Mouse (Mus musculus): ENCODE results near the gene Rabggta. TPM values are rescaled to one million over a fixed set of nuclear protein-coding genes. Genes with fewer than 3 reads are reported as not detected.

The Rabggta gene
- polyA plus RNA-seq (2014; fragmentation: Illumina TruSeq; extraction: RNeasy Lipid Tissue Mini Kit (QIAGEN cat#74804); ENCODE audit: low read depth, low replicate concordance), result 15.7 TPM

GRCm38 (mm10) chr14:55721700-55722437 lies at the start of gene Rabggta:
Rabggta (minus strand) TSS chr14:55722263.

GRCm38 (mm10) chr14:55765696-55766095 lies 43.6 kb upstream of the Rabggta start, which contains the start of gene Ltb4r1:
Ltb4r1 (plus strand) TSS chr14:55765962.

GRCm38 (mm10) chr14:55761163-55761562 lies 39.1 kb upstream of the Rabggta start, which contains the start of gene Ltb4r2:
Ltb4r2 (plus strand) TSS chr14:55761428.

GRCm38 (mm10) chr14:55758363-55758784 lies 36.3 kb upstream of the Rabggta start, which contains the start of gene Cideb:
Cideb (minus strand) TSS chr14:55758458.

GRCm38 (mm10) chr14:55745180-55745860 lies 23.3 kb upstream of the Rabggta start, which contains the start of the genes Dhrs1 and Nop9:
Dhrs1 (minus strand) TSS chr14:55745690.
Nop9 (plus strand) TSS chr14:55745693.

GRCm38 (mm10) chr14:55713729-55714122 lies 8.3 kb downstream of the Rabggta start, which contains the start of gene Tgm1:
Tgm1 (minus strand) TSS chr14:55713926.

GRCm38 (mm10) chr14:55681160-55682117 lies 40.6 kb downstream of the Rabggta start, which contains the start of gene Tinf2:
Tinf2 (minus strand) TSS chr14:55681820.

GRCm38 (mm10) chr14:55671833-55672740 lies 50.0 kb downstream of the Rabggta start, which contains the start of the genes Gmpr2 and Nedd8:
Gmpr2 (plus strand) TSS chr14:55671941.
Nedd8 (minus strand) TSS chr14:55672124.

Other genes with a start within 250 kb of the Rabggta start
- 123 TPM for gene Dhrs4, start 243.5 kb downstream of the Rabggta start, polyA plus RNA-seq (2014; fragmentation: Illumina TruSeq; extraction: RNeasy Lipid Tissue Mini Kit (QIAGEN cat#74804); ENCODE audit: low read depth, low replicate concordance)
- 3.0 TPM for gene Carmil3, start 231.6 kb downstream of the Rabggta start, polyA plus RNA-seq (2014; fragmentation: Illumina TruSeq; extraction: RNeasy Lipid Tissue Mini Kit (QIAGEN cat#74804); ENCODE audit: low read depth, low replicate concordance)
- gene Cpne6, start 211.8 kb downstream of the Rabggta start, polyA plus RNA-seq (2014; fragmentation: Illumina TruSeq; extraction: RNeasy Lipid Tissue Mini Kit (QIAGEN cat#74804); ENCODE audit: low read depth, low replicate concordance), result not detected
- gene Nrl, start 197.3 kb downstream of the Rabggta start, polyA plus RNA-seq (2014; fragmentation: Illumina TruSeq; extraction: RNeasy Lipid Tissue Mini Kit (QIAGEN cat#74804); ENCODE audit: low read depth, low replicate concordance), result not detected
- 8.5 TPM for gene Pck2, start 182.0 kb downstream of the Rabggta start, polyA plus RNA-seq (2014; fragmentation: Illumina TruSeq; extraction: RNeasy Lipid Tissue Mini Kit (QIAGEN cat#74804); ENCODE audit: low read depth, low replicate concordance)
- gene Dcaf11, start 162.3 kb downstream of the Rabggta start, polyA plus RNA-seq (2014; fragmentation: Illumina TruSeq; extraction: RNeasy Lipid Tissue Mini Kit (QIAGEN cat#74804); ENCODE audit: low read depth, low replicate concordance), result 175 TPM
- gene A730061H03Rik, start 161.9 kb downstream of the Rabggta start, polyA plus RNA-seq (2014; fragmentation: Illumina TruSeq; extraction: RNeasy Lipid Tissue Mini Kit (QIAGEN cat#74804); ENCODE audit: low read depth, low replicate concordance), result not detected
- 182 TPM for gene Fitm1, start 146.6 kb downstream of the Rabggta start, polyA plus RNA-seq (2014; fragmentation: Illumina TruSeq; extraction: RNeasy Lipid Tissue Mini Kit (QIAGEN cat#74804); ENCODE audit: low read depth, low replicate concordance)
- 165 TPM for gene Psme1, start 144.1 kb downstream of the Rabggta start, polyA plus RNA-seq (2014; fragmentation: Illumina TruSeq; extraction: RNeasy Lipid Tissue Mini Kit (QIAGEN cat#74804); ENCODE audit: low read depth, low replicate concordance)
- 51.3 TPM for gene Emc9, start 137.0 kb downstream of the Rabggta start, polyA plus RNA-seq (2014; fragmentation: Illumina TruSeq; extraction: RNeasy Lipid Tissue Mini Kit (QIAGEN cat#74804); ENCODE audit: low read depth, low replicate concordance)
- 100 TPM for gene Psme2, start 131.2 kb downstream of the Rabggta start, polyA plus RNA-seq (2014; fragmentation: Illumina TruSeq; extraction: RNeasy Lipid Tissue Mini Kit (QIAGEN cat#74804); ENCODE audit: low read depth, low replicate concordance)
- gene Rnf31, start 130.6 kb downstream of the Rabggta start, polyA plus RNA-seq (2014; fragmentation: Illumina TruSeq; extraction: RNeasy Lipid Tissue Mini Kit (QIAGEN cat#74804); ENCODE audit: low read depth, low replicate concordance), result 19.4 TPM
- 17.2 TPM for gene Irf9, start 118.7 kb downstream of the Rabggta start, polyA plus RNA-seq (2014; fragmentation: Illumina TruSeq; extraction: RNeasy Lipid Tissue Mini Kit (QIAGEN cat#74804); ENCODE audit: low read depth, low replicate concordance)
- gene Rec8, start 104.2 kb downstream of the Rabggta start, polyA plus RNA-seq (2014; fragmentation: Illumina TruSeq; extraction: RNeasy Lipid Tissue Mini Kit (QIAGEN cat#74804); ENCODE audit: low read depth, low replicate concordance), result 0.26 TPM
- 40.5 TPM for gene Ipo4, start 86.3 kb downstream of the Rabggta start, polyA plus RNA-seq (2014; fragmentation: Illumina TruSeq; extraction: RNeasy Lipid Tissue Mini Kit (QIAGEN cat#74804); ENCODE audit: low read depth, low replicate concordance)
- gene Gm49378, start 84.4 kb downstream of the Rabggta start, polyA plus RNA-seq (2014; fragmentation: Illumina TruSeq; extraction: RNeasy Lipid Tissue Mini Kit (QIAGEN cat#74804); ENCODE audit: low read depth, low replicate concordance), result 2.1 TPM
- gene Tm9sf1, start 78.5 kb downstream of the Rabggta start, polyA plus RNA-seq (2014; fragmentation: Illumina TruSeq; extraction: RNeasy Lipid Tissue Mini Kit (QIAGEN cat#74804); ENCODE audit: low read depth, low replicate concordance), result 38.9 TPM
- 0.45 TPM for gene Tssk4, start 72.1 kb downstream of the Rabggta start, polyA plus RNA-seq (2014; fragmentation: Illumina TruSeq; extraction: RNeasy Lipid Tissue Mini Kit (QIAGEN cat#74804); ENCODE audit: low read depth, low replicate concordance)
- 61.1 TPM for gene Mdp1, start 61.8 kb downstream of the Rabggta start, polyA plus RNA-seq (2014; fragmentation: Illumina TruSeq; extraction: RNeasy Lipid Tissue Mini Kit (QIAGEN cat#74804); ENCODE audit: low read depth, low replicate concordance)
- 16.2 TPM for gene Gmpr2, start 50.3 kb downstream of the Rabggta start, polyA plus RNA-seq (2014; fragmentation: Illumina TruSeq; extraction: RNeasy Lipid Tissue Mini Kit (QIAGEN cat#74804); ENCODE audit: low read depth, low replicate concordance)
- gene Nedd8, start 50.1 kb downstream of the Rabggta start, polyA plus RNA-seq (2014; fragmentation: Illumina TruSeq; extraction: RNeasy Lipid Tissue Mini Kit (QIAGEN cat#74804); ENCODE audit: low read depth, low replicate concordance), result 153 TPM
- gene Tinf2, start 40.4 kb downstream of the Rabggta start, polyA plus RNA-seq (2014; fragmentation: Illumina TruSeq; extraction: RNeasy Lipid Tissue Mini Kit (QIAGEN cat#74804); ENCODE audit: low read depth, low replicate concordance), result 12.6 TPM
- 0.21 TPM for gene Tgm1, start 8.3 kb downstream of the Rabggta start, polyA plus RNA-seq (2014; fragmentation: Illumina TruSeq; extraction: RNeasy Lipid Tissue Mini Kit (QIAGEN cat#74804); ENCODE audit: low read depth, low replicate concordance)
- 55.4 TPM for gene Dhrs1, start 23.4 kb upstream of the Rabggta start, polyA plus RNA-seq (2014; fragmentation: Illumina TruSeq; extraction: RNeasy Lipid Tissue Mini Kit (QIAGEN cat#74804); ENCODE audit: low read depth, low replicate concordance)
- gene Nop9, start 23.4 kb upstream of the Rabggta start, polyA plus RNA-seq (2014; fragmentation: Illumina TruSeq; extraction: RNeasy Lipid Tissue Mini Kit (QIAGEN cat#74804); ENCODE audit: low read depth, low replicate concordance), result 10.6 TPM
- 6.6 TPM for gene Cideb, start 36.2 kb upstream of the Rabggta start, polyA plus RNA-seq (2014; fragmentation: Illumina TruSeq; extraction: RNeasy Lipid Tissue Mini Kit (QIAGEN cat#74804); ENCODE audit: low read depth, low replicate concordance)
- gene Ltb4r2, start 39.2 kb upstream of the Rabggta start, polyA plus RNA-seq (2014; fragmentation: Illumina TruSeq; extraction: RNeasy Lipid Tissue Mini Kit (QIAGEN cat#74804); ENCODE audit: low read depth, low replicate concordance), result not detected
- gene Ltb4r1, start 43.7 kb upstream of the Rabggta start, polyA plus RNA-seq (2014; fragmentation: Illumina TruSeq; extraction: RNeasy Lipid Tissue Mini Kit (QIAGEN cat#74804); ENCODE audit: low read depth, low replicate concordance), result 0.45 TPM
- 21.5 TPM for gene Adcy4, start 61.8 kb upstream of the Rabggta start, polyA plus RNA-seq (2014; fragmentation: Illumina TruSeq; extraction: RNeasy Lipid Tissue Mini Kit (QIAGEN cat#74804); ENCODE audit: low read depth, low replicate concordance)
- gene Ripk3, start 66.6 kb upstream of the Rabggta start, polyA plus RNA-seq (2014; fragmentation: Illumina TruSeq; extraction: RNeasy Lipid Tissue Mini Kit (QIAGEN cat#74804); ENCODE audit: low read depth, low replicate concordance), result 3.1 TPM
- 5.2 TPM for gene Nfatc4, start 100.9 kb upstream of the Rabggta start, polyA plus RNA-seq (2014; fragmentation: Illumina TruSeq; extraction: RNeasy Lipid Tissue Mini Kit (QIAGEN cat#74804); ENCODE audit: low read depth, low replicate concordance)
- 3.8 TPM for gene Nynrin, start 131.7 kb upstream of the Rabggta start, polyA plus RNA-seq (2014; fragmentation: Illumina TruSeq; extraction: RNeasy Lipid Tissue Mini Kit (QIAGEN cat#74804); ENCODE audit: low read depth, low replicate concordance)
- not detected for gene Cbln3, start 162.1 kb upstream of the Rabggta start, polyA plus RNA-seq (2014; fragmentation: Illumina TruSeq; extraction: RNeasy Lipid Tissue Mini Kit (QIAGEN cat#74804); ENCODE audit: low read depth, low replicate concordance)
- 13.0 TPM for gene Khnyn, start 162.7 kb upstream of the Rabggta start, polyA plus RNA-seq (2014; fragmentation: Illumina TruSeq; extraction: RNeasy Lipid Tissue Mini Kit (QIAGEN cat#74804); ENCODE audit: low read depth, low replicate concordance)
- 150 TPM for gene Sdr39u1, start 178.0 kb upstream of the Rabggta start, polyA plus RNA-seq (2014; fragmentation: Illumina TruSeq; extraction: RNeasy Lipid Tissue Mini Kit (QIAGEN cat#74804); ENCODE audit: low read depth, low replicate concordance)
- 2.4 TPM for gene Cma1, start 222.4 kb upstream of the Rabggta start, polyA plus RNA-seq (2014; fragmentation: Illumina TruSeq; extraction: RNeasy Lipid Tissue Mini Kit (QIAGEN cat#74804); ENCODE audit: low read depth, low replicate concordance)
- gene Cma2, start 228.7 kb upstream of the Rabggta start, polyA plus RNA-seq (2014; fragmentation: Illumina TruSeq; extraction: RNeasy Lipid Tissue Mini Kit (QIAGEN cat#74804); ENCODE audit: low read depth, low replicate concordance), result not detected